Mouse (Mus musculus): ENCODE measurements around the gene Loxl1.

The Loxl1 gene

GRCm38 (mm10) chr9:58250322-58250721 lies 62.7 kb downstream of the Loxl1 start:
- DNase-seq (ENCODE audit: low spot score in 2 of 2) = no peak

- peak; percentile 70 to 74 for DNase-seq (ENCODE audit: low spot score in 2 of 2)
Observed at GRCm38 (mm10) chr9:58249592-58250192, 63.3 kb downstream of the Loxl1 start, which contains the start of gene Pml. Gene Pml (minus strand): TSS chr9:58249786.

DNA sequence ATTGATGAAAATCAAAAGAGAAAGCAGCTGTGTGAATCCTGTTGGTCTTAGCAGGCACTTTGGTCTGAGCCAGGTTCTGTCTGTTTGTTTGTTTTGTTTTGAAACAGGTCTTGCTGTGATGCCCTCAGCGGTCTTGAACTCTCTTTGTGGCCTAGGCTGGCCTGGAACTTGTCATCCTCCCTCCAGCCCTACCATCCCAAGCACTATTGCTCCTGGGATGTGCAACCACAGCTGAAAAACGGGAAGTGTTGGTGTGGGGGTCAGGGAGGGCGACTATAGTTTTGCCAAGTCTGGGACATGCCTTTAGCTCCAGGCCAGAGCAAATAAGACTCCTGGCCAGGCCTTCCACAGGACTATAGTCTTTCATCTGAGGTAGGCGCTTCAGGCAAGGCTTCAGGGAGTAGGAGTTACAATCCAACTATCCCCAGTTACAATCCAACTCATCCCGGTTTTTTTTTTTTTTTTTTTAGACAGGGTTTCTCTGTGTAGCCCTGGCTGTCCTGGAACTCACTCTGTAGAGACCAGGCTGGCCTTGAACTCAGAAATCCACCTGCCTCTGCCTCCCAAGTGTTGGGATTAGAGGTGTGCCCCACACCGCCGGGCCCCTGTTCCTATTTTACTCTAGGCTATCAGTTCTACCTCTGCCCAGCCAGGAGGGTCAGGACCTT lies 64.1 kb downstream of the Loxl1 start:
- DNase-seq (ENCODE audit: low spot score in 2 of 2) = no peak

DNA sequence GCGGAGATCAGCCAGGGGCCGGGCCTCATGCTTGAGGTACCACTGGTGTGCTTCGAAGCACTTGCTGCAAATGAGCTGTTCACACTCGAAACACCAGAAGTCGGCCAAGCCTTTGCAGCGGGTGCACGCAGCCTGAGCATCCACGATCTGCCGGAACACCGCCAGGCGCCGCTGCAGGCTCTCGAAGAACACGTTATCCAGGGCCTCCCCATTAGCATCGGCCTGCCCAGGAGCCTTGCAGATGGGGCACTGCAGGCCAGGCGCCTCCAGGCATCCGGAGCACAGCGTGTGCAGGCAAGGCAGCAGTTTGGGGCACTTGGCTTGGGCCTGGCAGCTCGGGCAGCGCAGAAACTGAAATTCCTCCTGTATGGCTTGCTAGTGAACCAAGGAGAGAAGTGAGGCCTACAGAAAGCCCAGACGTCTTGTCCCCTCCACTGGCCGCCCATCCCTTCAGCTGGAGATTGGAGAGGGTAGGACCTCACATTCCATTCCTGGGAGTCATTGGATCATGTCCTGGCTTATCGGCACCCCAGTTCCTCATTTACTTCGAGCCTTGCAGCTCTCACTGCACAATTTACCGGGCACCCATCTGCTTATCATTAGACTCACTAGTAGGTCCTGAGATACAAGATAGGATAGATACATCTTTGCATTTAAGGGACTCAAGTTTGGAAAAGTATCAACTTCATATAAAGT lies 65.8 kb downstream of the Loxl1 start:
- DNase-seq (ENCODE audit: low spot score in 2 of 2) = peak; percentile 80 to 85

DNA sequence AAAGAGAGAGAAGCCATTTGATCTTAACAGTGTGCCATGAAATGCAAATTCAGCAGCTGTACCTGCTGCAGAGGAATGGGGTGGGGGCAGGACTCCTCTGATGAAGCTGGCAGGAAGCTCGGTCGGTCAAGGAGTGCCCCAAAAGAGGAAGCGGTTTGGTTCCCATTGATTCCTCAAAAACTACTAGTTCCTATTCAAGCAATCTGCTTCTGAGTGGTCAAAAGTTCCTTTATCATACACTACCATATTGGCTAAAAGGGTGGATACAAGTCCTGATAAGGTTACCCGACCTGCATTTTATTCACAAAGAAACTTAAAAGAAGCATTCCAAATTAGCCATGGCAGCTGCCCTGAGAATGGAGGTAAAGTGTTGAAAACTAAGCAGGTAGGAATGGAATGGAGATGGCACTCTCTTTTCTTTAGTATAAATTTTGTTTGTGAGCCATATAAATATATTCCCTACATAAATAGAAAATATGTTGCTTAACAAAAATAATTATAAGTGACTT lies 66.8 kb downstream of the Loxl1 start:
- DNase-seq (ENCODE audit: low spot score in 2 of 2) = no peak

DNA sequence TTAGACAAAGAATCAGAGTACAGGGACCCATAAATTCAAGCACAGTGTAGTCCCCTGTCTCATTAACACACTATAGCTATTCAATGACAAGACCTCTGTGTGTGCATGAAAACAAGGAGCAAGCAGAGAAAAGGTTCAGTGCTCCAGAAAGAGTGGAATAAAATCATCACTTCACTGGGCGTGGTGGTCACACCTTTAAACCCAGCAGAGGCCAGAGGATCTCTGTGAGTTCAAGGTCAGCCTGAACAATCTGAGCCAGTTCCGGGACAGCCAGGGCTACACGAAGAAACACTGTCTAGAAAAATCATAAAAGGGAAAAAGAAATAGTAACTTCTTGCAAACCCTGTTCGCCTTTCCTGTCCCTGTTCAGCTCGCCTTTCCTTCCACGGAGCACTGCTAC lies 69.3 kb downstream of the Loxl1 start:
- no peak for DNase-seq (ENCODE audit: low spot score in 2 of 2)

DNA sequence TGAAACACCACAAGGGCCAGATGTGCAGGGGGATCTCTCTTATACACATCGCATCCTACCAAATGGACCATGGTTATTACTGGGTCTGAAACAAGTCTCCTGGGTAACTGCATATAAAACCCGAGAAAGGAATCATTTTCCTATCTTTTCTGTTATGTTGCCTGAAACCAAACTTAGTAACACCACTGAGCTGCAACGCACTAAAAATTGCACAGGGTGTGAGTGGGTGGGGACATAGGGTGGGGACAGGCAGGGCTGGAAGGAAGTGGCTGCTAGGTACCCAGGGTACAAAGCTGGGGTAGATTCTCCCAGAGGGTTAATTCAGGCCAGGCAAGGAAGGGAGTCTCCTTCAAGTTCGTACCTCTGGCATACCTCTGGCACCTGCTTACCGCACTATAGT lies 70.3 kb downstream of the Loxl1 start:
- no peak for DNase-seq (ENCODE audit: low spot score in 2 of 2)

GRCm38 (mm10) chr9:58241780-58242485 lies 71.1 kb downstream of the Loxl1 start:
- no peak for DNase-seq (ENCODE audit: low spot score in 2 of 2)
